Mouse (Mus musculus) hematopoietic multipotent progenitor cell, adult 10-12 weeks (in vitro differentiated cells): ENCODE data around the gene Ctsw. TPM values are rescaled to one million over a fixed set of nuclear protein-coding genes. Genes with fewer than 3 reads are reported as not detected.

Experiments
- polyA plus RNA-seq: library from polyadenylated mRNA; stranded (reverse); fragments of >175 nt; gene quantifications from 2 replicates; pipeline ENCODE4 v1.2.3, GENCODE M21; 2012; ENCODE audit warnings: low replicate concordance

The Ctsw gene
- polyA plus RNA-seq, result 5.4 and 7.6 TPM in 2 replicates

GRCm38 (mm10) chr19:5468374-5468773 is at the start of gene Ctsw:
Gene Ctsw, minus strand, starts transcription at chr19:5468507.

GRCm38 (mm10) chr19:5510031-5511026 is 42.0 kb upstream of the Ctsw start, which contains the start of gene Snx32:
Gene Snx32, minus strand, starts transcription at chr19:5510538.

GRCm38 (mm10) chr19:5503687-5504086 is 35.4 kb upstream of the Ctsw start, which contains the start of gene 1700020D05Rik:
Gene 1700020D05Rik, minus strand, starts transcription at chr19:5503787.

GRCm38 (mm10) chr19:5490313-5490897 is 22.1 kb upstream of the Ctsw start, which contains the start of gene Cfl1:
Gene Cfl1, plus strand, starts transcription at chr19:5490455.

GRCm38 (mm10) chr19:5487768-5488550 is 19.7 kb upstream of the Ctsw start, which contains the start of gene Mus81:
Gene Mus81, minus strand, starts transcription at chr19:5488402.

GRCm38 (mm10) chr19:5473720-5474119 is 5.4 kb upstream of the Ctsw start, which contains the start of gene Efemp2:
Gene Efemp2, plus strand, starts transcription at chr19:5473954.

GRCm38 (mm10) chr19:5460465-5460911 is 7.8 kb downstream of the Ctsw start, which contains the start of gene Fibp:
Gene Fibp, plus strand, starts transcription at chr19:5460615.

GRCm38 (mm10) chr19:5457746-5458442 is 10.4 kb downstream of the Ctsw start, which contains the start of gene Ccdc85b:
Gene Ccdc85b, minus strand, starts transcription at chr19:5457894.

GRCm38 (mm10) chr19:5447515-5448353 is 20.6 kb downstream of the Ctsw start, which contains the start of gene Fosl1:
Gene Fosl1, plus strand, starts transcription at chr19:5447547.

GRCm38 (mm10) chr19:5424782-5425741 is 43.2 kb downstream of the Ctsw start, which contains the start of the genes Drap1 and AI837181:
Gene Drap1, minus strand, starts transcription at chr19:5424979.
Gene AI837181, plus strand, starts transcription at chr19:5425144.

Other genes with a start within 250 kb of the Ctsw start
- 58.7 and 139 TPM in 2 replicates for gene Pacs1, start 195.4 kb downstream of the Ctsw start, polyA plus RNA-seq
- 305 and 456 TPM in 2 replicates for gene Sf3b2, start 173.1 kb downstream of the Ctsw start, polyA plus RNA-seq
- not detected in 2 replicates for gene Gal3st3, start 170.2 kb downstream of the Ctsw start, polyA plus RNA-seq
- not detected in 2 replicates for gene Catsper1, start 132.8 kb downstream of the Ctsw start, polyA plus RNA-seq
- 0.84 TPM in 1 of 2 replicates, not detected in the other for gene Cst6, start 118.9 kb downstream of the Ctsw start, polyA plus RNA-seq
- 22.5 and 33.0 TPM in 2 replicates for gene Eif1ad, start 101.8 kb downstream of the Ctsw start, polyA plus RNA-seq
- 60.4 and 65.3 TPM in 2 replicates for gene Banf1, start 101.3 kb downstream of the Ctsw start, polyA plus RNA-seq
- gene Sart1, start 79.8 kb downstream of the Ctsw start, polyA plus RNA-seq, result 110 and 179 TPM in 2 replicates
- 0.49 and 0.58 TPM in 2 replicates for gene Tsga10ip, start 66.0 kb downstream of the Ctsw start, polyA plus RNA-seq
- 303 and 479 TPM in 2 replicates for gene Drap1, start 43.5 kb downstream of the Ctsw start, polyA plus RNA-seq
- 107 and 177 TPM in 2 replicates for gene AI837181, start 43.4 kb downstream of the Ctsw start, polyA plus RNA-seq
- gene Fosl1, start 21.0 kb downstream of the Ctsw start, polyA plus RNA-seq, result 0.48 and 1.9 TPM in 2 replicates
- gene Ccdc85b, start 10.6 kb downstream of the Ctsw start, polyA plus RNA-seq, result 10.9 and 19.5 TPM in 2 replicates
- gene Fibp, start 7.9 kb downstream of the Ctsw start, polyA plus RNA-seq, result 31.3 and 343 TPM in 2 replicates
- 0.41 and 1.7 TPM in 2 replicates for gene Efemp2, start 5.4 kb upstream of the Ctsw start, polyA plus RNA-seq
- gene Mus81, start 19.9 kb upstream of the Ctsw start, polyA plus RNA-seq, result 61.7 and 62.0 TPM in 2 replicates
- 1,270 and 1,994 TPM in 2 replicates for gene Cfl1, start 21.9 kb upstream of the Ctsw start, polyA plus RNA-seq
- 0.41 and 1.1 TPM in 2 replicates for gene 1700020D05Rik, start 35.3 kb upstream of the Ctsw start, polyA plus RNA-seq
- 3.6 and 8.4 TPM in 2 replicates for gene Snx32, start 42.0 kb upstream of the Ctsw start, polyA plus RNA-seq
- not detected in 2 replicates for gene Ovol1, start 92.1 kb upstream of the Ctsw start, polyA plus RNA-seq
- gene Ap5b1, start 99.5 kb upstream of the Ctsw start, polyA plus RNA-seq, result 50.2 and 53.5 TPM in 2 replicates
- 126 and 206 TPM in 2 replicates for gene Rnaseh2c, start 133.4 kb upstream of the Ctsw start, polyA plus RNA-seq
- 74.4 and 113 TPM in 2 replicates for gene Kat5, start 141.7 kb upstream of the Ctsw start, polyA plus RNA-seq
- gene Rela, start 169.0 kb upstream of the Ctsw start, polyA plus RNA-seq, result 119 and 167 TPM in 2 replicates
- gene Sipa1, start 195.2 kb upstream of the Ctsw start, polyA plus RNA-seq, result 869 and 1,782 TPM in 2 replicates
- gene Map3k11, start 220.2 kb upstream of the Ctsw start, polyA plus RNA-seq, result 160 and 317 TPM in 2 replicates
- gene Pcnx3, start 220.4 kb upstream of the Ctsw start, polyA plus RNA-seq, result 364 and 1,099 TPM in 2 replicates
- 0.54 and 1.7 TPM in 2 replicates for gene Kcnk7, start 235.9 kb upstream of the Ctsw start, polyA plus RNA-seq